Mouse (Mus musculus) limb, embryonic 14.5 days (tissue): ENCODE results near the gene Nr5a2. TPM values are rescaled to one million over a fixed set of nuclear protein-coding genes. Genes with fewer than 3 reads are reported as not detected.

Experiments
- ATAC-seq: fragments of 200-750 bp; cut with Nextera tagmentation; 2 replicates; pipeline ENCODE4 v1.8.0; 2017; ENCODE audit warnings: low read depth, moderate number of reproducible peaks, moderate TSS enrichment; ENCODE audit not compliant: low FRiP score
- DNase-seq: peaks from one replicate; pipeline ENCODE4 v3.0.0-alpha.2; 2015; ENCODE audit warnings: low spot score
- H3K27ac ChIP-seq: fragments of 300-500 bp; sonication (generic); replicated peaks from 2 replicates; pipeline ENCODE4 v1.5.1; 2014; ENCODE audit warnings: low read depth, mild to moderate bottlenecking, low read length, moderate library complexity, mixed read lengths
- H3K27me3 ChIP-seq: fragments of 300-500 bp; sonication (generic); 2 replicates; pipeline ENCODE4 v1.6.1; 2014; ENCODE audit warnings: low read length, mixed read lengths; ENCODE audit not compliant: control insufficient read depth, insufficient read depth
- H3K36me3 ChIP-seq: fragments of 300-500 bp; sonication (generic); 2 replicates; pipeline ENCODE4 v1.6.1; 2014; ENCODE audit warnings: mild to moderate bottlenecking, low read length, moderate library complexity, mixed read lengths; ENCODE audit not compliant: control insufficient read depth, insufficient read depth
- H3K4me1 ChIP-seq: fragments of 300-500 bp; sonication (generic); 2 replicates; pipeline ENCODE4 v1.6.1; 2014; ENCODE audit warnings: antibody characterized with exemption, low read length, mixed read lengths; ENCODE audit not compliant: control insufficient read depth, insufficient read depth
- H3K4me2 ChIP-seq: fragments of 300-500 bp; sonication (generic); replicated peaks from 2 replicates; pipeline ENCODE4 v1.6.1; 2014; ENCODE audit warnings: low read depth, mild to moderate bottlenecking, low read length, moderate library complexity; ENCODE audit not compliant: severe bottlenecking
- H3K4me3 ChIP-seq: fragments of 300-500 bp; sonication (generic); replicated peaks from 2 replicates; pipeline ENCODE4 v1.5.1; 2014; ENCODE audit warnings: low read length
- H3K9ac ChIP-seq: fragments of 300-500 bp; sonication (generic); 2 replicates; pipeline ENCODE4 v1.6.1; 2014; ENCODE audit warnings: mild to moderate bottlenecking, low read depth, low read length, moderate library complexity; ENCODE audit not compliant: severe bottlenecking
- H3K9me3 ChIP-seq: fragments of 300-500 bp; sonication (generic); 2 replicates; pipeline ENCODE4 v1.6.1; 2016; ENCODE audit warnings: low read length; ENCODE audit not compliant: control insufficient read depth
- POLR2A ChIP-seq: fragments of 200-500 bp; IDR thresholded peaks from 2 replicates; pipeline ENCODE4 v1.8.0; 2012; ENCODE audit warnings: inconsistent platforms, mild to moderate bottlenecking, moderate library complexity, borderline replicate concordance; ENCODE audit not compliant: insufficient read depth, insufficient read length; ENCODE audit errors: extremely low read depth
- WGBS: fragments of 180-500 bp; shearing (Covaris S2); extraction: QIAGEN DNeasy Blood & Tissue Kit; methylation state at CpG from one replicate; pipeline ENCODE4 v1.1.7; 2014; 5-methylcytosine and 5-hydroxymethylcytosine counted together
- polyA plus RNA-seq, 2 experiments: library from polyadenylated mRNA; depleted of rRNA in 1 of 2; stranded (reverse) in 1 of 2; unstranded in 1 of 2; fragments of >200 nt; fragmentation: Nextera tagmentation in 1 of 2; extraction: Ambion mirVana in 1 of 2; gene quantifications; 2 replicates each; pipeline versions ENCODE4 v1.2.1 to v1.2.3; 2012 to 2014

Nr5a2 gene
- 1.0 and 1.1 TPM in 2 replicates for polyA plus RNA-seq (2012; rRNA removed)
- polyA plus RNA-seq (2014; fragmentation: Nextera tagmentation; extraction: Ambion mirVana): 0.70 and 1.1 TPM in 2 replicates

DNA sequence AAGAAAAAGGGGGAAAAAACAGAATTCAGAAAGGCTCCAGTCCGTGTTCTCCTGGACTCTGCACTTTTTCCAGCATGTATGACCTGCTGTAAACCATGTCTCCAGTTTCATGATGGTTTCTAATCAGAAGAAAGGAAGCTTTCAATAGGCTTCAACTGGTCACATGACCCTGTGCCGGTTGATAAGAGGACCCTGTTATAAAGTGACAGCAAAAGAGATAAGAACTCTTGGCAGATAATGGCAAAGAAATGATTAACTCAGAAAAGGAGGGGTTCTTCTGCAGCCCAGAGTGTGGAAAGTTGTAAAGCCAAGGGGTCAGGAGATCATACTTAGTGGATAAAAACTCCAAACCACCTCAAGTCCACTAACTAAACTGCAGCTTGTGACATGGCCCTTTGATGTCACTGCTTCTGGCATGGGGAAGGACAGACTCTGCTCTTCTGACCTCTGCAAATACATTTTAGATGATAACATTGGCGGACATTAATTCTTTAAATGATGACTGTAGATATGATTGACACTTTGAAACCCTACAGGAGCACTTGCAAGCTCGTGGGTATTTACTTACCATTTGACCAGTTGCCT lies at the start of gene Nr5a2:
Nr5a2 (minus strand) TSS at position 21 of the 585 bp plus-strand sequence.
- H3K36me3 ChIP-seq: no peaks in the 10 kb centered on the region
- H3K4me1 ChIP-seq: peaks cover 3% of the 10 kb centered on the region; the same call in 1 of the 2 replicates
- no peaks in the 10 kb centered on the region for H3K9me3 ChIP-seq
- no peak within 1 kb of the TSS for H3K9ac ChIP-seq
- no peak for DNase-seq
- no peak for TF ChIP-seq POLR2A
- peaks cover 12% of the 10 kb centered on the region; the same call in 1 of the 2 replicates for H3K27me3 ChIP-seq
- H3K27ac ChIP-seq: no peak within 1 kb of the TSS
- no peak within 1 kb of the TSS for H3K4me2 ChIP-seq
- WGBS: 57% methylated on average over 4 of the region's 4 CpGs
- no peak within 1 kb of the TSS for H3K4me3 ChIP-seq
- no peak for ATAC-seq

DNA sequence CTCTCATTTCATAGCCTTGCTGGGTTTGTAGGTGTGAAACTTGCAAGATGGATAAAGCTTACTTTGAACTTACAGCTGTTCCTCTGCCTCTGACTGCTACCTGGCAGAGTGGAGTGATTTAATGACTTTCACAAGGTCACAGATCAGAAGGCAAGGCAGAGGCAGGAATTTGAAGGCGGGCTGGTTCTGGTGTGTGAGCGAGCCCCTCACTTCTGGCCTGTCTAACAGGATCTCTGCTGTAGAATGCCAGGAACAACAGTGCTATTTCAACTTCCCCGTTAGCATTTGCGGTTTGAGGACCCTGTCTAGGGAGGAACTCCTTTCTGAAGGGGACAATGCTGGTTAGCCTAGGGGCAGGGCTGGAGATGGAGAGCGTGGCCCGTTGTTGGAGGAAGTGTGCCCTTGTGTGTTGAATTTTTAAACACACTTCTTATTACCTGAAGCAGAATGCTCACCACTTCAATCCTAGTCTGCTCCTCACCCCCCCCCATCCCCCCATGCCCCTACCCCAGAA lies 48.5 kb upstream of the Nr5a2 start:
- no peak for DNase-seq
- Histone ChIP-seq H3K9me3 (no peaks in the 10 kb centered on the region), H3K27me3 (no peaks in the 10 kb centered on the region), H3K9ac (no peak overlapping the region), H3K27ac (no peak overlapping the region), H3K4me1 (peaks cover 3% of the 10 kb centered on the region; the same call in 1 of the 2 replicates), H3K4me2 (no peak overlapping the region), H3K36me3 (no peaks in the 10 kb centered on the region), H3K4me3 (no peak overlapping the region)
- TF ChIP-seq POLR2A: no peak
- WGBS: 46% methylated on average over 6 of the region's 6 CpGs
- no peak for ATAC-seq

DNA sequence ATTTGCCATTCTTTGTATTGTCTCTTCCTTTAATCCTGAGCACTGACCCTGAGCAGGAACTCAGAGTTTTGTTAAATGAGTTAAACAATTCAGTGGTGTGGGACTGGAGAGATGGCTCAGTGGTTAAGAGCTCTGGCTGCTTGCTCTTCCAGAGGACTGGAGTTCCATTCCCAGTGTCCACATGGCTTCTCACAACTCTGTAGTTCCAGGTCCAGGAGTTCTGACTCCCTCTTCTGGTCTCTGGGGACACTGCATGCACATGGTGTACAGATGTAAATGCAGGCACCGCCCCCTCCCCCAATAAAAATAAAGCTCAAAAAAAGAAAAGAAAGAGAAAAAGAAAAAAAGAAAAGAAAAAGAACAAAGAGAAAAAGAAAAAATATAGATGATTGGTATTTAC lies 43.6 kb upstream of the Nr5a2 start:
- Histone ChIP-seq H3K27ac (no peak overlapping the region), H3K4me1 (peaks cover 3% of the 10 kb centered on the region; the same call in 1 of the 2 replicates), H3K36me3 (no peaks in the 10 kb centered on the region), H3K27me3 (no peaks in the 10 kb centered on the region), H3K9me3 (no peaks in the 10 kb centered on the region), H3K4me2 (no peak overlapping the region), H3K4me3 (no peak overlapping the region), H3K9ac (no peak overlapping the region)
- no peak for ATAC-seq
- WGBS: 94% methylated on average over 1 of the region's 1 CpGs
- TF ChIP-seq POLR2A: no peak
- DNase-seq: no peak

DNA sequence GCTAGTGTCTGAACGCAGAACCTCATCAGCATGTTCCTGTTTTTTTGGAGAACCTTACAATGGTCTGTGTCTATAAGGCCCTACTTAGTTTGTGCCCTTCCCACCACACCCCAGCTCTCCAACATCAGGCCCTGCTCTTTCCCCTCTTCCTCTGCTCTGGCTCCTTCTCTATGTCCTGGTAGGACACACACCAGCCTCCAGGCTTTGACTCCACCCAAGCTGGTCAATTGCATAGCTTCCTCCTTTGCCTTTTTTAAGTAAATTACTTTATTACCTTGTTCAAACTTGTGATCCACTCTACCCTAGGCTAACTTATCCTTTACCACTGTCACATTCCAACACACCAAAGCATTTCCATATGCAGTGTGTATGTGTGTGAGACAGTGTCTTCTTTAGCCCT lies 42.9 kb upstream of the Nr5a2 start:
- no peak for TF ChIP-seq POLR2A
- no peaks in the 10 kb centered on the region for H3K27me3 ChIP-seq
- H3K9me3 ChIP-seq: no peaks in the 10 kb centered on the region
- no peak overlapping the region for H3K9ac ChIP-seq
- 94% methylated on average over 1 of the region's 1 CpGs for WGBS
- H3K4me2 ChIP-seq: no peak overlapping the region
- H3K4me1 ChIP-seq: peaks cover 3% of the 10 kb centered on the region; the same call in 1 of the 2 replicates
- DNase-seq: no peak
- no peak overlapping the region for H3K27ac ChIP-seq
- H3K4me3 ChIP-seq: no peak overlapping the region
- no peaks in the 10 kb centered on the region for H3K36me3 ChIP-seq
- no peak for ATAC-seq

DNA sequence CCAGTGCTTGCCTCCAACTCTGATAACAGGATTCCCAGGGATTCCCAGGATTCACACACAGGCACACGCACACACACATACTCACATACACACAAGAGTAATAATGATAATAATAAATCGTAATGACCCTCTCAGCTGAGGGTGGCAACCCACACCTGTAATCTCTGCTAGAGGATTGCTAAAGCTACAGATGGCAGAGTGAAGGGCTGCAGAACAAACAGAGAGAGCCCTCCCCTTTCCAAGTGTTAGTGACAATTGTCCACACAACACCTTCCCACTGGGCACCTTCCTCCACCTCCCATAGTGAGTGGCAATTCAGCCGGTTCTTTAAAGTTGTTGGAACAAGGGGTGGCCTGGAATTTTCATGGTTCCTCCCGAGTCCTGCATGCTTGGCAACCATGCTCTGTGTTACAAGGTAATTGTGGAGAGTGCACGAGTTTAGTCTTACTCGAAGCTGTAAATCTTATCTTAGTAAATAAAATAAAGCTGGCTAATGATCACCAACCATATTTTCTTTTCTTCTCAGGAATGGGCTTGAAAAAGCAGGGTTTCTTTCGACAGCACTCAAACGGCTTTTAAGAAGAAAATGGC lies 31.6 kb upstream of the Nr5a2 start:
- no peak for TF ChIP-seq POLR2A
- H3K4me2 ChIP-seq: no peak overlapping the region
- no peaks in the 10 kb centered on the region for H3K4me1 ChIP-seq
- WGBS: 49% methylated on average over 8 of the region's 8 CpGs
- H3K36me3 ChIP-seq: no peaks in the 10 kb centered on the region
- no peaks in the 10 kb centered on the region for H3K9me3 ChIP-seq
- no peak overlapping the region for H3K4me3 ChIP-seq
- H3K9ac ChIP-seq: no peak overlapping the region
- H3K27me3 ChIP-seq: no peaks in the 10 kb centered on the region
- no peak overlapping the region for H3K27ac ChIP-seq
- no peak for ATAC-seq
- DNase-seq: no peak
